Mouse (Mus musculus) C2C12 (cell line): ENCODE data around the gene Mal. TPM values are rescaled to one million over a fixed set of nuclear protein-coding genes. Genes with fewer than 3 reads are reported as not detected.

Experiments used
- H3K27me3 ChIP-seq: one replicate; pipeline ENCODE4 v1.6.1; 2011; ENCODE audit not compliant: control insufficient read depth, insufficient read depth, insufficient read length
- H3K36me3 ChIP-seq: one replicate; pipeline ENCODE4 v1.6.1; 2011; ENCODE audit not compliant: control insufficient read depth, insufficient read depth
- H3K4me3 ChIP-seq: one replicate; pipeline ENCODE4 v1.5.1; 2011; ENCODE audit warnings: mild to moderate bottlenecking, control low read depth; ENCODE audit not compliant: poor library complexity, insufficient read depth, severe bottlenecking
- H3K79me2 ChIP-seq: one replicate; pipeline ENCODE4 v1.6.1; 2011; ENCODE audit not compliant: control insufficient read depth, insufficient read depth
- H3K79me3 ChIP-seq: one replicate; pipeline ENCODE4 v1.6.1; 2011; ENCODE audit warnings: low read depth, control low read depth
- H3ac ChIP-seq: one replicate; pipeline ENCODE3; 2011; ENCODE audit warnings: low read depth; ENCODE audit not compliant: control insufficient read depth, insufficient read length
- CEBPB ChIP-seq: IDR thresholded peaks from one replicate; pipeline ENCODE4 v1.6.1; 2011; ENCODE audit warnings: low read depth, mild to moderate bottlenecking, control low read depth, moderate library complexity
- CTCF ChIP-seq: IDR thresholded peaks from one replicate; pipeline ENCODE4 v1.5.1; 2011; ENCODE audit not compliant: control insufficient read depth, insufficient read depth, insufficient read length
- FOSL1 ChIP-seq: IDR thresholded peaks from one replicate; pipeline ENCODE4 v1.8.0; 2011; ENCODE audit warnings: mild to moderate bottlenecking, low read length; ENCODE audit not compliant: poor library complexity, insufficient read depth, severe bottlenecking
- MAX ChIP-seq: IDR thresholded peaks from one replicate; pipeline ENCODE4 v1.6.1; 2011; ENCODE audit warnings: mild to moderate bottlenecking, control low read depth
- MYOD1 ChIP-seq: IDR thresholded peaks from one replicate; pipeline ENCODE4 v1.6.1; 2011; ENCODE audit warnings: low read depth; ENCODE audit not compliant: control insufficient read depth, insufficient read length
- MYOG ChIP-seq: IDR thresholded peaks from one replicate; pipeline ENCODE4 v1.6.1; 2011; ENCODE audit not compliant: control insufficient read depth, insufficient read length; ENCODE audit errors: extremely low read depth
- USF1 ChIP-seq: IDR thresholded peaks from one replicate; pipeline ENCODE4 v1.6.1; 2011; ENCODE audit warnings: low read depth, mild to moderate bottlenecking, control low read depth, moderate library complexity
- polyA plus RNA-seq: library from polyadenylated mRNA; unstranded; fragments of >200 nt; fragmentation: generic; extraction: Trizol; gene quantifications from one replicate; pipeline ENCODE4 v1.2.1, GENCODE M21; 2012; ENCODE audit warnings: missing spikeins

The Mal gene
- polyA plus RNA-seq, 1 experiment, result 0.12 TPM

DNA sequence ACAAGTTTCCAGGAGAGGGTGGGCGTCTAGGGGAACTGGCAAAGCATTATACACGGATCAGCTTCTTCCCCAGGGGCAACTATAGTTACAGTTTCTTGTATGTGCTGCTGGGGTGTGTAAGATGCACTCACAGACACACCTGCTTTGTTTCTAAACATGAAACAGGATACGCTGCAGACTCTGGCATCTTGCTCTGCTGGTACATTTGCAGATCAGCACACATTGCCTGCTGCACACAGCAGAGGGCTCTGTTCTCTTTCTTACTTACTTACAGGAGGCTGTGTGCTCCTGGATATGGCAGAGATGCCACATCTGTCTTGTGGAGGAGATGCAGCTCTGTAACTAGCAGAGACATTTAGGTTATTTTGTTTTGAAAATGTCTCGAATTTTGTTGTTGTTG, 65.7 kb downstream of the Mal start:
- Histone ChIP-seq H3K4me3 (no peak overlapping the region), H3K79me2 (peaks cover 43% of the 10 kb centered on the region), H3K36me3 (peaks cover 11% of the 10 kb centered on the region), H3ac (no peak overlapping the region), H3K79me3 (peaks cover 28% of the 10 kb centered on the region), H3K27me3 (no peaks in the 10 kb centered on the region)
- TF ChIP-seq MYOG (no peak), CTCF (no peak), MAX (no peak), CEBPB (no peak), FOSL1 (no peak), USF1 (no peak), MYOD1 (no peak)

DNA sequence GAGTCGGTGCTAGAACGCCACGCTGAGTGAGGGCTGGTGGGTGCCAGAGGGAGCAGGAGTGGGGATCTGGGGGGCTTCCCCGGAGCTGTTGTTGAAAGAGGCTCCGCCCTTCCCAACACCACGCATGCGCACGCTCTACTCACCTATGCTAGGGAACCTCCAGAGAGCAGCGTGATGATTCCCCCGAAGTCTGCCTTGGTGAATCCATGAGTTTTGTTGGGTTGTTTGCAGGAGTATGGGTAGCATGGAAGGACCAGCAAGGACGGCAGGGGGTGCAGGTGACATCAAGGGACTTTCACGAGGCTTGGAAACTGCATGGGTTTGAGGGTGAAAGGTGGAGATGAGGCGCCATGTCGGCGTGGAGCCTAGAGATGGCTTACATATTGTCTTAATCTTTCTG, 66.3 kb downstream of the Mal start:
- Histone ChIP-seq H3K27me3 (no peaks in the 10 kb centered on the region), H3K4me3 (no peak overlapping the region), H3ac (no peak overlapping the region), H3K79me3 (peaks cover 28% of the 10 kb centered on the region), H3K36me3 (peaks cover 11% of the 10 kb centered on the region), H3K79me2 (peaks cover 43% of the 10 kb centered on the region)
- TF ChIP-seq USF1, result no peak
- no peak for TF ChIP-seq MAX
- TF ChIP-seq CEBPB, result no peak
- TF ChIP-seq MYOD1, result no peak
- no peak for TF ChIP-seq CTCF
- no peak for TF ChIP-seq MYOG

DNA sequence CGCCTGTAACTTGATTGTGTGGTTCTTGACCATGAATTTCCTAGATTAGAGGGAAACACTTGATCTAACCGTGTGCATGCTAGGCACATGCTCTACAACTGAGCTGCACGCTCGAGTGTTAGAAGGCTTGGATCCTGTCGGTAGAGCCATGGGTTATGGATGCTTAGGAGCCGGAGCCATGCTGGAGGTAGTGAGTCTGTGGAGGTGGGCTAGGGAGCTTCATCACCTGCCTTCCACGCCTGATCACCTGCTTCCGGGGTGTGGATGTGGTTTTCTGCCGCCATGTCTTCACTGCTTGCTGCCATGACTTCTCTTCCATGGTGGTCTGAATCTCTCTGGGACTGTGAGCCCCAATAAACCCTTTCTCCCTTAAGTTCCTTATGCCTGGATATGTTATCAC, 67.6 kb downstream of the Mal start:
- H3ac ChIP-seq, result no peak overlapping the region
- H3K4me3 ChIP-seq, result no peak overlapping the region
- peaks cover 28% of the 10 kb centered on the region for H3K79me3 ChIP-seq
- H3K36me3 ChIP-seq, result peaks cover 11% of the 10 kb centered on the region
- H3K79me2 ChIP-seq, result peaks cover 46% of the 10 kb centered on the region
- TF ChIP-seq MYOD1 (no peak), USF1 (no peak), MYOG (no peak), CEBPB (no peak), MAX (no peak), FOSL1 (no peak), CTCF (no peak)
- no peaks in the 10 kb centered on the region for H3K27me3 ChIP-seq

DNA sequence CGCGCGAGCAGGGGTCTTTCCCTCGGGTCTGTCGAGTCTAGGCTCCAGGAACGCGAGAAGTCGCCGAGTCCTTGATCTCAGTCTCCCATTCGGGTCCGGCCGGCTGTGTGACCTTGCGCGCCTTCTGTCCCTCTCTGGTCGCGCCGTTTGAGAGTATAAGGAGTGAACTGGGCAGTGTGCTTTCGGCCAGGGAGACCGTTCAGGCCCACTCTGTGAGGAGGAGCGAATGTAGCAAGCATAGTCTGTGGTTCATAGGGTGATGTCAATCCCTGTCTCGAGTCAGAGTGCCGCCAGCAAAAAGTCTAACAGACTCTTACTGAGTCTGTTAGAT, 69.0 kb downstream of the Mal start:
- H3K4me3 ChIP-seq, result peak overlapping the region; percentile 98
- H3K36me3 ChIP-seq, result no peaks in the 10 kb centered on the region
- H3ac ChIP-seq, result peak overlapping the region; percentile 98
- TF ChIP-seq MAX (no peak), FOSL1 (no peak), MYOD1 (no peak), CTCF (no peak), CEBPB (no peak), MYOG (no peak), USF1 (no peak)
- H3K79me2 ChIP-seq, result peaks cover 47% of the 10 kb centered on the region
- H3K79me3 ChIP-seq, result peaks cover 28% of the 10 kb centered on the region
- H3K27me3 ChIP-seq, result no peaks in the 10 kb centered on the region

DNA sequence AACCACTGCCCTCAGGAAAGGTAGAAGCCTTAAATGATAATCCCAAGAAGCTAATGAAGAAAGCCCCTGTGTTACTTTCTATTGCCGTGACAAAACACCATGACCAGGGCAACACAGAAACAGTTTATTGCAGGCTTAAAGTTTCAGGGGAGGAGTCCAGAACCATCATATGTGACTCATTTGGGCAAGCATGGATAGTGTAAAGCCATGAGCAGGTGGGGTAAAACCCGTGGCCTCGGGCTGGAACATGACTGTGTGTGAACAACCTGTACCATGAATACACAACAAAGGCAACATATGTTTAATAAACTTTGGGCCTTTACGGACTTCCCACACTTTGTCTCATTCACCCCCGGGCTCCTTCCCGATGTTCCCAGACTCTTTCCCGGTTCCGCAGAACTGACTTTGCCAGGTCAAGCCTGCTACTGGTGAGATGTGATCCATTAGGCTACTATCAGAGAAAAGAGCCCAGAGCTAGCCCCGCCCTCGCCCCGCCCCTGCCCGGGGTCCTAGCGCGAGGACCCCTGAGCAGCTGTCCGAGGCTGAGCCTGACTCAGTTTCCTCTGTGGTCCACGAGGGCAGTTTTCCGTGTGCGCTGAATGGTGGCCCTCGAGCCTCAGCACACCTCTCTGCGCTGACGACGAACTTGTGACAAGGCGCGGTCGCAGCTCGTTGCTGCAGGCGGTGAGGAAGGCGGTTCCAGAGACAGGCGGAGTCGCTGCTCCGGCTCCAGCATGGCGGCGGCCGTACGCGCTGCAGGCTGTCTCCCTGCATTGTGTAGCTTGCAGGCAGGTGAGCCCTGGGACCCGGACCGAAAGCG, 69.6 kb downstream of the Mal start, which contains the start of the genes Zfp661 and Mrps5:
TSS of gene Zfp661 (minus strand) at position 401 of the 820 bp plus-strand sequence.
TSS of gene Mrps5 (plus strand) at position 529 of the 820 bp plus-strand sequence.
- Histone ChIP-seq H3K79me3 (peaks cover 28% of the 10 kb centered on the region), H3ac (peak within 1 kb of the TSS; percentile 98), H3K4me3 (peak within 1 kb of the TSS; percentile 98), H3K79me2 (peaks cover 47% of the 10 kb centered on the region), H3K36me3 (no peaks in the 10 kb centered on the region), H3K27me3 (no peaks in the 10 kb centered on the region)
- TF ChIP-seq MAX (peak; percentile 99), MYOD1 (no peak), CEBPB (no peak), FOSL1 (no peak), MYOG (no peak)

DNA sequence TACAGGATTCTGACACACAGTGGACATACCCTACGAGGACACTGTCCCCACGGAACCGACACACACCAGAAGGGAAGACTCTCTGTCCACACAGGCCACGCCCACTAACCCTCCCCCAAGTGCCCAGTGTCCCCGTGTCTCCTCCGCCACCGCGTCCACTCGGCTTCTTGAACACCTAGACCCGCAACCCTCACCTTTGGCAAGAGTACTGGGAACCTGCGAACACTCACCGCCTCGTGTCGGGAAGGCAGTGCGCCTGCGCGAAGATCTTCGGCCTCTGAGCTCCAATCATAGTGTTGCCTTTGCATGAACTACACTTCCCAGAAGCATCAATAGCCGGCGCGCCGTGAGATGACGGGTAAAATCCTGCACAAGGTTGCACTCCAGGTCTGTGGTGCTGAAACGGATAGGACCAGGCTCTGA, 72.0 kb downstream of the Mal start:
- H3K4me3 ChIP-seq, result peak overlapping the region; percentile 47
- no peak for TF ChIP-seq MYOD1
- TF ChIP-seq MAX, result peak; percentile 79
- TF ChIP-seq CEBPB, result no peak
- H3K79me3 ChIP-seq, result peaks cover 18% of the 10 kb centered on the region
- H3K79me2 ChIP-seq, result peaks cover 28% of the 10 kb centered on the region
- no peaks in the 10 kb centered on the region for H3K27me3 ChIP-seq
- no peaks in the 10 kb centered on the region for H3K36me3 ChIP-seq
- H3ac ChIP-seq, result peak overlapping the region; percentile 96

Other genes with a start within 250 kb of the Mal start
- gene Gpat2, start 231.5 kb downstream of the Mal start, polyA plus RNA-seq, result 0.02 TPM
- gene Fahd2a, start 212.1 kb downstream of the Mal start, polyA plus RNA-seq, result 2.6 TPM
- 0.33 TPM for gene Kcnip3, start 134.6 kb downstream of the Mal start, polyA plus RNA-seq
- gene Prom2, start 115.2 kb downstream of the Mal start, polyA plus RNA-seq, result not detected
- gene Zfp661, start 69.6 kb downstream of the Mal start, polyA plus RNA-seq, result 0.89 TPM
- 66.1 TPM for gene Mrps5, start 69.5 kb downstream of the Mal start, polyA plus RNA-seq
- gene Mall, start 73.2 kb upstream of the Mal start, polyA plus RNA-seq, result not detected
- gene Nphp1, start 132.2 kb upstream of the Mal start, polyA plus RNA-seq, result 16.4 TPM
- gene Mtln, start 135.8 kb upstream of the Mal start, polyA plus RNA-seq, result 41.3 TPM
- gene Bub1, start 175.2 kb upstream of the Mal start, polyA plus RNA-seq, result 10.0 TPM
- not detected for gene Acoxl, start 182.2 kb upstream of the Mal start, polyA plus RNA-seq